Mouse (Mus musculus) heart, embryonic 12.5 days (tissue): Measurements from ENCODE around the gene Chaf1b. TPM values are rescaled to one million over a fixed set of nuclear protein-coding genes. Genes with fewer than 3 reads are reported as not detected.

Source experiments
- polyA plus RNA-seq: library from polyadenylated mRNA; unstranded; fragments of >200 nt; fragmentation: Nextera tagmentation; extraction: Ambion mirVana; gene quantifications from 2 replicates; pipeline ENCODE4 v1.2.1, GENCODE M21; 2016

Chaf1b gene
- polyA plus RNA-seq, 1 experiment from 2014 or later, result 49.0 TPM

Other genes with a start within 250 kb of the Chaf1b start
- gene Cbr3, start 200.7 kb upstream of the Chaf1b start, polyA plus RNA-seq, result 0.69 TPM in 1 of 2 replicates, not detected in the other
- 6.9 and 9.2 TPM in 2 replicates for gene Dop1b, start 172.0 kb upstream of the Chaf1b start, polyA plus RNA-seq
- 32.1 and 35.0 TPM in 2 replicates for gene Morc3, start 51.8 kb upstream of the Chaf1b start, polyA plus RNA-seq
- not detected in 2 replicates for gene Cldn14, start 124.9 kb downstream of the Chaf1b start, polyA plus RNA-seq
- not detected in 2 replicates for gene Sim2, start 201.0 kb downstream of the Chaf1b start, polyA plus RNA-seq